Mouse (Mus musculus) forebrain, embryonic 15.5 days (tissue): ENCODE data around the gene Qsox1. TPM values are rescaled to one million over a fixed set of nuclear protein-coding genes. Genes with fewer than 3 reads are reported as not detected.

Experiments used
- ATAC-seq: fragments of 200-750 bp; cut with Nextera tagmentation; replicated peaks from 2 replicates; pipeline ENCODE4 v1.8.0; 2017; ENCODE audit warnings: mild to moderate bottlenecking, moderate TSS enrichment, moderate library complexity
- H3K27ac ChIP-seq: fragments of 300-500 bp; sonication (generic); replicated peaks from 2 replicates; pipeline ENCODE4 v1.5.1; 2015; ENCODE audit warnings: mild to moderate bottlenecking, inconsistent platforms
- H3K27me3 ChIP-seq: fragments of 300-500 bp; sonication (generic); 2 replicates; pipeline ENCODE4 v1.6.1; 2015; ENCODE audit warnings: inconsistent platforms
- H3K36me3 ChIP-seq: fragments of 300-500 bp; sonication (generic); 2 replicates; pipeline ENCODE4 v1.6.1; 2015; ENCODE audit warnings: mild to moderate bottlenecking, inconsistent platforms
- H3K4me1 ChIP-seq: fragments of 300-500 bp; sonication (generic); 2 replicates; pipeline ENCODE4 v1.6.1; 2015; ENCODE audit warnings: inconsistent platforms
- H3K4me2 ChIP-seq: fragments of 300-500 bp; sonication (generic); replicated peaks from 2 replicates; pipeline ENCODE4 v1.6.1; 2015; ENCODE audit warnings: mild to moderate bottlenecking, inconsistent platforms
- H3K4me3 ChIP-seq: fragments of 300-500 bp; sonication (generic); 2 replicates; pipeline ENCODE4 v1.5.1; 2015; ENCODE audit warnings: mild to moderate bottlenecking, inconsistent platforms
- H3K9ac ChIP-seq: fragments of 300-500 bp; sonication (generic); replicated peaks from 2 replicates; pipeline ENCODE4 v1.6.1; 2015; ENCODE audit warnings: mild to moderate bottlenecking, inconsistent platforms
- H3K9me3 ChIP-seq: fragments of 300-500 bp; sonication (generic); 2 replicates; pipeline ENCODE4 v1.6.1; 2016; ENCODE audit warnings: inconsistent platforms
- WGBS: fragments of 180-500 bp; shearing (Covaris S2); methylation state at CpG from one replicate; pipeline ENCODE4 v1.1.7; 2015; ENCODE audit warnings: mixed read lengths; 5-methylcytosine and 5-hydroxymethylcytosine counted together
- polyA plus RNA-seq: library from polyadenylated mRNA; unstranded; fragments of >200 nt; fragmentation: Nextera tagmentation; extraction: Ambion mirVana; gene quantifications from 2 replicates; pipeline ENCODE4 v1.2.1, GENCODE M21; 2015

Qsox1 gene
- polyA plus RNA-seq, 1 experiment from 2014 or later = 19.8 TPM

GRCm38 (mm10) chr1:155796757-155797405 is 15.8 kb downstream of the Qsox1 start:
- H3K4me1 ChIP-seq = 0 out of 2 replicates have a peak, but pooled peaks cover 5% of the 10 kb centered on the region
- H3K4me3 ChIP-seq = no peak overlapping the region
- H3K27ac ChIP-seq = no peak overlapping the region; the same call in 1 of the 2 replicates
- H3K27me3 ChIP-seq = no peaks in the 10 kb centered on the region
- peak; percentile 73; the same call in 1 of the 2 replicates for ATAC-seq
- peaks cover 10% of the 10 kb centered on the region; the same call in 1 of the 2 replicates for H3K36me3 ChIP-seq
- H3K4me2 ChIP-seq = no peak overlapping the region
- 59% methylated on average over 11 of the region's 11 CpGs for WGBS
- H3K9me3 ChIP-seq = no peaks in the 10 kb centered on the region
- H3K9ac ChIP-seq = no peak overlapping the region

DNA sequence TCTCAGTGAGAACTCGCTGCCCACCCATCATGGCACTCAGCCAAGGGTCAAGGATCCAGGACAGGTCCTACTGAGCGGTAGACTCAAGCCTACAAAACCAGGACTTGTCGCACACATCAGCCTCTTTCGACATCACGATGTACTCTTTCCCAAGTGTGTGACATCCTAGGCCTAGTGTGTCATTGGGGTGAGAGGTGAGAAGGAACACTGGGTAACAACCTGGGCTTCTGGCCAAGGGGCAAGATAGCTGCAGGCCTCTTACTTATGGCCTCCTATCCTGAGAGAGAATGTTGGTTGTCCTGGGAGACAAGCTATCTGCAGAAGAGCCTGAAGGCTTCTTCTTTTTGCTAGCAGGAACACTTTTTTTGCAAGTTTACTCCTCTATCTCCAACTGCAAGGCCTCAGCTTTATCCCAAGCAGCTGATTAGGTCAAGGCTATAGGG is 16.9 kb downstream of the Qsox1 start:
- no peak overlapping the region for H3K27ac ChIP-seq
- peaks cover 9% of the 10 kb centered on the region for H3K4me1 ChIP-seq
- no peaks in the 10 kb centered on the region for H3K9me3 ChIP-seq
- H3K4me3 ChIP-seq = no peak overlapping the region
- ATAC-seq = no peak
- no peaks in the 10 kb centered on the region for H3K27me3 ChIP-seq
- H3K36me3 ChIP-seq = peaks cover 10% of the 10 kb centered on the region; the same call in 1 of the 2 replicates
- no peak overlapping the region for H3K4me2 ChIP-seq
- WGBS = 95% methylated on average over 5 of the region's 5 CpGs
- no peak overlapping the region for H3K9ac ChIP-seq

DNA sequence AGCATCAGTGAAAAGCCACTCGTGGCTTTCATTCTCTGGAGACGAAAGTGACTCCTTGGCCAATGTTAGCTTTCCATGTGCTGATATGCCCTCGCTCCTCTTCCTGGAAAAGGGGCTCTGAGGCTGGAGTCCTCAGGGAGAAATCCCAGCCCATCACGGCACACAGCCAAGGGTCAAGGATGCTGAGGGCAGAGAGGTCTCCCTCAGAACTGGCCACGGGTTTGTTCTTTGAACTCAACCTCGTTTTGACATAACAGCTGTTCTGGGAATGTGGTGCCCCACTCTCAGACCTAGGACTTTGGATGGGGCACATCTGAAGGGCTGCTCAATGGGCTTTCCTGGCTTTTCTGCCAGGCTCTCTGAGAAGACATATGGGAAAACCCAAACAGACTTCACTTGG is 17.8 kb downstream of the Qsox1 start:
- H3K36me3 ChIP-seq = peaks cover 10% of the 10 kb centered on the region; the same call in 1 of the 2 replicates
- WGBS = 95% methylated on average over 6 of the region's 6 CpGs
- H3K9ac ChIP-seq = no peak overlapping the region
- no peaks in the 10 kb centered on the region for H3K9me3 ChIP-seq
- ATAC-seq = no peak
- H3K4me1 ChIP-seq = peaks cover 18% of the 10 kb centered on the region
- H3K4me3 ChIP-seq = no peak overlapping the region
- H3K4me2 ChIP-seq = no peak overlapping the region
- no peak overlapping the region for H3K27ac ChIP-seq
- H3K27me3 ChIP-seq = no peaks in the 10 kb centered on the region

- H3K36me3 ChIP-seq = peaks cover 15% of the 10 kb centered on the region
- 57% methylated on average over 5 of the region's 5 CpGs for WGBS
Measured at GRCm38 (mm10) chr1:155791919-155792318, 20.8 kb downstream of the Qsox1 start.

GRCm38 (mm10) chr1:155790111-155790974 is 22.3 kb downstream of the Qsox1 start:
- Histone ChIP-seq H3K9ac (0 out of 2 replicates have a peak overlapping the region, but pooled peaks have one; percentile 13), H3K27me3 (no peaks in the 10 kb centered on the region), H3K27ac (peak overlapping the region; percentile 90), H3K4me1 (peaks cover 16% of the 10 kb centered on the region), H3K9me3 (no peaks in the 10 kb centered on the region), H3K4me3 (no peak overlapping the region), H3K36me3 (peaks cover 15% of the 10 kb centered on the region), H3K4me2 (no peak overlapping the region)
- WGBS = 36% methylated on average over 16 of the region's 16 CpGs
- ATAC-seq = peak; percentile 85

More at GRCm38 (mm10) chr1:155791919-155792318, 20.8 kb downstream of the Qsox1 start:
- H3K4me2 ChIP-seq = no peak overlapping the region
- no peaks in the 10 kb centered on the region for H3K27me3 ChIP-seq
- no peaks in the 10 kb centered on the region for H3K9me3 ChIP-seq
- no peak overlapping the region for H3K27ac ChIP-seq
- peaks cover 16% of the 10 kb centered on the region for H3K4me1 ChIP-seq
- H3K9ac ChIP-seq = no peak overlapping the region
- no peak for ATAC-seq
- H3K4me3 ChIP-seq = no peak overlapping the region

DNA sequence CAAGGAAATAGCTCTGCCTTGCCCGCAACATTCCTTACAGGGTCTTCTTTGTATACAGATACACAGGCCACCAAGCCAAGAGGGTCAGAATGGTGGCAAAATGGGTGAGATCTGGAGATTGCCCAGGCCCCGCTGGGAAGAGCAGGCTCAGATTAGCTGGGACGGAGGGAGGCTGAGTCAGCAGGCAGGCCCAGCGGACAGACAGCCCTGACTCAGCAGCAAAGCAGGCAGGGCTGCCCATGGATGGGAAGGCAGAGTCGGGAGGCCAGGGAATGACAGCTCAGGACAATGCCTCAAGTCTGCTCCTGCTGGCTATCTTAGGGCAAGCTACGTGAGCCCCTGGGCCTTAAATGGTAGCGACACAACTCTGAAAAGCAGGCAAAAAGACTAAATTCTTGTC is 26.8 kb downstream of the Qsox1 start:
- 52% methylated on average over 7 of the region's 7 CpGs for WGBS
- Histone ChIP-seq H3K4me2 (no peak overlapping the region), H3K27me3 (no peaks in the 10 kb centered on the region), H3K9ac (no peak overlapping the region), H3K36me3 (peaks cover 19% of the 10 kb centered on the region), H3K27ac (no peak overlapping the region), H3K9me3 (no peaks in the 10 kb centered on the region), H3K4me1 (peaks cover 14% of the 10 kb centered on the region), H3K4me3 (no peak overlapping the region)
- ATAC-seq = no peak

GRCm38 (mm10) chr1:155784343-155785205 is 28.1 kb downstream of the Qsox1 start:
- H3K27me3 ChIP-seq = no peaks in the 10 kb centered on the region
- no peak overlapping the region for H3K9ac ChIP-seq
- H3K4me2 ChIP-seq = no peak overlapping the region
- no peak overlapping the region for H3K4me3 ChIP-seq
- peaks cover 25% of the 10 kb centered on the region for H3K36me3 ChIP-seq
- no peak; the same call in 1 of the 2 replicates for ATAC-seq
- no peak overlapping the region for H3K27ac ChIP-seq
- H3K4me1 ChIP-seq = peaks cover under 1% of the 10 kb centered on the region; the same call in 1 of the 2 replicates
- H3K9me3 ChIP-seq = no peaks in the 10 kb centered on the region
- WGBS = 42% methylated on average over 19 of the region's 19 CpGs

GRCm38 (mm10) chr1:155782382-155782781 is 30.3 kb downstream of the Qsox1 start:
- Histone ChIP-seq H3K36me3 (peaks cover 20% of the 10 kb centered on the region), H3K9ac (no peak overlapping the region), H3K4me3 (no peak overlapping the region), H3K27me3 (no peaks in the 10 kb centered on the region), H3K4me1 (no peaks in the 10 kb centered on the region), H3K27ac (no peak overlapping the region), H3K9me3 (no peaks in the 10 kb centered on the region), H3K4me2 (no peak overlapping the region)
- WGBS = 85% methylated on average over 5 of the region's 5 CpGs
- ATAC-seq = no peak

GRCm38 (mm10) chr1:155777641-155778625 is 34.8 kb downstream of the Qsox1 start:
- no peak overlapping the region for H3K27ac ChIP-seq
- no peaks in the 10 kb centered on the region for H3K27me3 ChIP-seq
- ATAC-seq = no peak
- H3K9ac ChIP-seq = no peak overlapping the region
- no peak overlapping the region for H3K4me2 ChIP-seq
- H3K9me3 ChIP-seq = no peaks in the 10 kb centered on the region
- peaks cover 19% of the 10 kb centered on the region for H3K36me3 ChIP-seq
- no peaks in the 10 kb centered on the region for H3K4me1 ChIP-seq
- H3K4me3 ChIP-seq = no peak overlapping the region
- WGBS = 48% methylated on average over 14 of the region's 14 CpGs

DNA sequence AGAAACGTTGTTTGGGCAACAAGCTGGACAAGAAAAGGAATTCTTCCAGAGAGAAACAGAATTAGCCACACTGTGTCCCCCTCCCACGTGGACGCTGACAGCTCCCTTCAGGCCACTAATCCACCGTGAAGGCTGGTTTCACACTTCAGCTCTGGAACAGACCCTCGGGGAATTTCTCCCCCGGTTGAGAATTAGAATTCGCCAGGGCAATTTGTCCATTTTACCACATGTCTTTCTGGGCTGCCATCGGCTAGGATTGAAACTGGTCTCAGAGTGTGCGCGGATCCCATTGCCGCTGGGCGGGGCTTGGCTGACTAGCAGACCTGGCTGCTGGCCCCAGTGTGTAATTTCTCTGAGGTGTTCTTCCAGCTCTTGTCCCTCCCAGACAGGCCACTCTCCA is 53.5 kb downstream of the Qsox1 start:
- H3K4me1 ChIP-seq = no peaks in the 10 kb centered on the region
- WGBS = 53% methylated on average over 12 of the region's 12 CpGs
- no peaks in the 10 kb centered on the region for H3K36me3 ChIP-seq
- H3K9ac ChIP-seq = no peak overlapping the region
- H3K27ac ChIP-seq = no peak overlapping the region
- no peak overlapping the region for H3K4me3 ChIP-seq
- no peaks in the 10 kb centered on the region for H3K9me3 ChIP-seq
- H3K4me2 ChIP-seq = no peak overlapping the region
- 0 out of 2 replicates have a peak, but pooled peaks cover under 1% of the 10 kb centered on the region for H3K27me3 ChIP-seq
- no peak; the same call in 1 of the 2 replicates for ATAC-seq

DNA sequence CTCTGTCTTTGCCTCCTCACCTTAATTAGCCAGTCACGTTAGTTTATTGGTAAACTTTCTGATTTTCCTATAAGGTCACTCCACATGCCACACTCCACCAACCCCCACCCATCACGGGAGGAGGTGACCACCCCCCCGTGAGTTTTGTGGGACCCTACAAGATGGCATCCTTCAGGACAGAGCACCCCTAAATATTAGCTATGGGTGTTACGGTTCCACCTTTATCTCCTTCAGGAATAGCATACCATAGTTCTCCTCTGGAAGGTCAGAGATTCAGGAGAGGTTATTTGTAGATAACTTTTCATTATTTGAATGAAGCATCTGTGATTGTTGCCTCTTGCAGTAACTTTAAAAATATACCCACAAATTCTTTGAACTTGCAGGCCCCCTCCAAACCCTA is 54.0 kb downstream of the Qsox1 start:
- Histone ChIP-seq H3K27ac (no peak overlapping the region), H3K27me3 (peaks cover 5% of the 10 kb centered on the region; the same call in 1 of the 2 replicates), H3K36me3 (no peaks in the 10 kb centered on the region), H3K4me2 (no peak overlapping the region), H3K9me3 (no peaks in the 10 kb centered on the region), H3K9ac (no peak overlapping the region), H3K4me3 (no peak overlapping the region), H3K4me1 (no peaks in the 10 kb centered on the region)
- WGBS = 83% methylated on average over 4 of the region's 4 CpGs
- ATAC-seq = no peak
